Mouse (Mus musculus) midbrain, embryonic 13.5 days (tissue): Measurements from ENCODE around the gene Cyp2c65. TPM values are rescaled to one million over a fixed set of nuclear protein-coding genes. Genes with fewer than 3 reads are reported as not detected.
"Not testable (repeated sequence)": the region's sequence is repeated elsewhere in the genome, so short reads cannot be mapped to it uniquely, and the experiment has no call there.

Experiments
- ATAC-seq: fragments of 200-750 bp; cut with Nextera tagmentation; 2 replicates; pipeline ENCODE4 v1.8.0; 2017; ENCODE audit warnings: mild to moderate bottlenecking, moderate TSS enrichment, moderate library complexity
- H3K27ac ChIP-seq: fragments of 300-500 bp; sonication (generic); 2 replicates; pipeline ENCODE4 v1.5.1; 2015; ENCODE audit warnings: inconsistent platforms, mild to moderate bottlenecking, moderate library complexity
- H3K27me3 ChIP-seq: fragments of 300-500 bp; sonication (generic); 2 replicates; pipeline ENCODE4 v1.6.1; 2015; ENCODE audit warnings: mild to moderate bottlenecking, inconsistent platforms
- H3K36me3 ChIP-seq: fragments of 300-500 bp; sonication (generic); 2 replicates; pipeline ENCODE4 v1.6.1; 2015; ENCODE audit warnings: mild to moderate bottlenecking, inconsistent platforms
- H3K4me1 ChIP-seq: fragments of 300-500 bp; sonication (generic); replicated peaks from 2 replicates; pipeline ENCODE4 v1.6.1; 2015; ENCODE audit warnings: inconsistent platforms
- H3K4me2 ChIP-seq: fragments of 300-500 bp; sonication (generic); replicated peaks from 2 replicates; pipeline ENCODE4 v1.6.1; 2015; ENCODE audit warnings: moderate library complexity, mild to moderate bottlenecking, inconsistent platforms
- H3K4me3 ChIP-seq: fragments of 300-500 bp; sonication (generic); replicated peaks from 2 replicates; pipeline ENCODE4 v1.5.1; 2015; ENCODE audit warnings: mild to moderate bottlenecking, inconsistent platforms
- H3K9ac ChIP-seq: fragments of 300-500 bp; sonication (generic); replicated peaks from 2 replicates; pipeline ENCODE4 v1.6.1; 2015; ENCODE audit warnings: mild to moderate bottlenecking, inconsistent platforms
- H3K9me3 ChIP-seq: fragments of 300-500 bp; sonication (generic); 2 replicates; pipeline ENCODE4 v1.6.1; 2016; ENCODE audit warnings: mild to moderate bottlenecking, inconsistent platforms
- WGBS: fragments of 180-500 bp; shearing (Covaris S2); methylation state at CpG from one replicate; pipeline ENCODE4 v1.1.7; 2015; 5-methylcytosine and 5-hydroxymethylcytosine counted together
- polyA plus RNA-seq: library from polyadenylated mRNA; unstranded; fragments of >200 nt; fragmentation: Nextera tagmentation; extraction: Ambion mirVana; gene quantifications from 2 replicates; pipeline ENCODE4 v1.2.1, GENCODE M21; 2015

Cyp2c65 gene
- not detected in 2 replicates for polyA plus RNA-seq

DNA sequence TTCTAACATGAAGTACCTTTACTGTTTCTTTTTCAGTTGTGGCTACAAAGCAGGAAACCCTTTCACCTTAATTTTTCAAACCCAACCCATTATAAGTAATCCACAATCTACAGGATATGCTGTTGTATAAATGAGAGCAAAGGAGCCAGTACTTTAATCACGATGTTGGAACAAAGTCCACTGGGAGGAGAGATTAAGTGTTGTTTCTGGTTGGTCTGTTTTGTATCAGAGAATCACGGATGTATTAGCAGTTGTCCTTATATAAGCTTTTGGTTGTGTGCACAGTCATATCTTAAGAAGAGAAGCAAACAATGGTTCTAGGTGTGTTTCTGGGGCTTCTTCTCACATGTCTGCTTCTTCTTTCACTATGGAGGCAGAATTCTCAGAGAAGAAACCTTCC, at the start of gene Cyp2c65:
Gene Cyp2c65, plus strand, starts transcription at position 297 of the 400 bp plus-strand sequence.
- no peak within 1 kb of the TSS for H3K4me3 ChIP-seq
- WGBS = 71% methylated on average over 2 of the region's 2 CpGs
- no peak within 1 kb of the TSS for H3K27ac ChIP-seq
- H3K36me3 ChIP-seq = no peaks in the 10 kb centered on the region
- H3K9me3 ChIP-seq = no peaks in the 10 kb centered on the region
- ATAC-seq = no peak
- H3K27me3 ChIP-seq = no peaks in the 10 kb centered on the region
- H3K4me1 ChIP-seq = no peaks in the 10 kb centered on the region
- no peak within 1 kb of the TSS for H3K9ac ChIP-seq
- H3K4me2 ChIP-seq = no peak within 1 kb of the TSS

DNA sequence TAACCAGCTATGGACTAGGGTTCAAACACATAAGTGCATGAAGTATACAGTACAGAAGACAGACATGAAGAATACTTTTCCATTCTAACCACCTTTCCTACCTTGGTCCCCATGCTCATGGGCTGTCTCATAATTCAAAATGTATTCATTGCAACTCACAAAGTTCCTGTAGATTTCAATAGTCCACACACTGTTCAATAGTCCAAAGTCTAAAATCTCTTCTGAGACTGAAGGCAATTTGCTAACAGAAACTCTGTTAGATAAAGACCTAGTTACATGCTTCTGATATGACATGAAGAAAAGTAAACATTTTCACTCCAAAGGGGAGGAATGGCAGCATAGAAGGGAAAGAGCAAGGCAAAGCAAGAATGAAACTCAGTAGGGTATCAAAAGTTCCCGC, 2.9 kb upstream of the Cyp2c65 start:
- no peaks in the 10 kb centered on the region for H3K27me3 ChIP-seq
- no peak overlapping the region for H3K27ac ChIP-seq
- WGBS = 95% methylated on average over 1 of the region's 1 CpGs
- no peak for ATAC-seq
- H3K9ac ChIP-seq = no peak overlapping the region
- H3K36me3 ChIP-seq = no peaks in the 10 kb centered on the region
- no peak overlapping the region for H3K4me3 ChIP-seq
- no peaks in the 10 kb centered on the region for H3K9me3 ChIP-seq
- no peaks in the 10 kb centered on the region for H3K4me1 ChIP-seq
- no peak overlapping the region for H3K4me2 ChIP-seq

DNA sequence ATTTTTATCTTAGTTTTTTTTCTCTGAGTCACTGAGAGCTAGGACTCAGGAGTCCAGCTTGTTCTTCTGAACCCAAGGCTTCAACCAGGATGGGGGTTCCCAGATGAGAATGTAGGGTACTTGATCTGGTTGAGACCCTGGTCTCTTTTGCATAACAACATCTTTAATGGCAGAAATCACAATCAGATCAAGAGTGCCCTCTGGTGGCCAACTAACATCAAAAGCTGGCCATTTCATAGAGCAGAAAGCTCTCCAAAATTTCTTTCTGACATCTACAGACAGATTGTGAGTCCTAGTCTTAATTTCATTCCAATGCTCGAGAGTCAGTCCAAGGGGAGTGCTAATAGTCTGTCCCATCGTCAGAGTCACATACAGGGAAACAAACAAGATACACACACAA, 38.0 kb downstream of the Cyp2c65 start:
- H3K36me3 ChIP-seq, H3K27me3 ChIP-seq, H3K4me2 ChIP-seq, H3K4me1 ChIP-seq, ATAC-seq, H3K27ac ChIP-seq, H3K9ac ChIP-seq, H3K4me3 ChIP-seq: not testable (repeated sequence)
- WGBS = 83% methylated on average over 2 of the region's 2 CpGs
- peaks cover 26% of the 10 kb centered on the region for H3K9me3 ChIP-seq

DNA sequence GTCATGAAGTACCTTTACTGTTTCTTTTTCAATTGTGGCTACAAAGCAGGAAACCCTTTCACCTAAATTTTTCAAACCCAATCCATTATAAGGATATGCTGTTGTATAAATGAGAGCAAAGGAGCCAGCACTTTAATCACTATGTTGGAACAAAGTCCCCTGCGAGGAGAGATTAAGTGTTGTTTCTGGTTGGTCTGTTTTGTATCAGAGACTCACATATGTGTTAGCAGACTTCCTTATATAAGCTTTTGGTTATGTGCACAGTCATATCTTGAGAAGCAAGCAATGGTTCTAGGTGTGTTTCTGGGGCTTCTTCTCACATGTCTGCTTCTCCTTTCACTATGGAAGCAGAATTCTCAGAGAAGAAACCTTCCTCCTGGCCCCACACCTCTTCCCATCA, 52.8 kb downstream of the Cyp2c65 start, which contains the start of gene Cyp2c66:
Gene Cyp2c66, plus strand, starts transcription at position 255 of the 400 bp plus-strand sequence.
- ATAC-seq = no peak
- H3K27me3 ChIP-seq = no peaks in the 10 kb centered on the region

More for the DNA sequence above, 52.8 kb downstream of the Cyp2c65 start, which contains the start of gene Cyp2c66:
- H3K27ac ChIP-seq = no peak within 1 kb of the TSS
- WGBS = 76% methylated on average over 1 of the region's 1 CpGs
- H3K4me3 ChIP-seq = no peak within 1 kb of the TSS
- no peaks in the 10 kb centered on the region for H3K36me3 ChIP-seq
- H3K4me1 ChIP-seq = no peaks in the 10 kb centered on the region
- H3K9ac ChIP-seq = no peak within 1 kb of the TSS
- H3K9me3 ChIP-seq = 0 out of 2 replicates have a peak, but pooled peaks cover 4% of the 10 kb centered on the region
- no peak within 1 kb of the TSS for H3K4me2 ChIP-seq

Other genes with a start within 250 kb of the Cyp2c65 start
- gene Noc3l, start 241.8 kb upstream of the Cyp2c65 start, polyA plus RNA-seq = 6.0 and 6.6 TPM in 2 replicates
- gene Tbc1d12, start 224.4 kb upstream of the Cyp2c65 start, polyA plus RNA-seq = 4.2 and 4.8 TPM in 2 replicates
- gene Hells, start 130.1 kb upstream of the Cyp2c65 start, polyA plus RNA-seq = 18.4 and 22.6 TPM in 2 replicates
- not detected in 2 replicates for gene Cyp2c55, start 54.0 kb upstream of the Cyp2c65 start, polyA plus RNA-seq
- gene Cyp2c66, start 52.9 kb downstream of the Cyp2c65 start, polyA plus RNA-seq = not detected in 2 replicates
- not detected in 2 replicates for gene Cyp2c29, start 208.4 kb downstream of the Cyp2c65 start, polyA plus RNA-seq